Mouse (Mus musculus): Measurements from ENCODE around the gene Rack1.
"Not testable (repeated sequence)": the region's sequence is repeated elsewhere in the genome, so short reads cannot be mapped to it uniquely, and the experiment has no call there.

Rack1 gene

GRCm38 (mm10) chr11:48838879-48839680 lies 38.9 kb downstream of the Rack1 start:
- DNase-seq (ENCODE audit: low spot score in 2 of 2), result no peak

- no peak for DNase-seq (ENCODE audit: low spot score in 2 of 2)
These were observed 40.7 kb downstream of the Rack1 start for GRCm38 (mm10) chr11:48840805-48841204.

GRCm38 (mm10) chr11:48841213-48841612 lies 41.1 kb downstream of the Rack1 start:
- no peak for DNase-seq (ENCODE audit: low spot score in 2 of 2)

DNA sequence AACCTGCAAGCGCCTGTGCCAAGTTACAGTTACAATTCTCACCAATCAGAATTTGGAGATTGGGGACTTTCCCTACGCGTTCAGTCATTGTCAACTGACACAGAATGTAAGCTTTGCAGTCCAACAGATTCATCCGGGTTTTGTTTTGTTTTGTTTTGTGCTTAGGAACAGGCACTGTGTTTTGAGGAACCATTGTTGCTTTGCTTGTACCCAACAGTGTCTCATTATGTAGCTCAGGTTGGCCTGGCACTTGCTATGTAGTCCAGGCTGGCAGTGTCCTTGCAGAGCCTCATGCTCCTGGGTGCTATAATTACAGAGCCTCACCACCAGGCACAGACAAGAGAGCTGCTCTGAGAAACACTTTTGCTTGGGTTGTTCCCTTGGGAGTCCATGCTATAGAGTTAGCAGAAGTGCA lies 42.3 kb downstream of the Rack1 start:
- DNase-seq (ENCODE audit: low spot score in 2 of 2), result peak in 1 of 2 experiments; percentile 67

GRCm38 (mm10) chr11:48843202-48843601 lies 43.1 kb downstream of the Rack1 start:
- DNase-seq (ENCODE audit: low spot score in 2 of 2), result peak in 1 of 2 experiments; percentile 72

GRCm38 (mm10) chr11:48844309-48844708 lies 44.2 kb downstream of the Rack1 start:
- no peak for DNase-seq (ENCODE audit: low spot score in 2 of 2)

GRCm38 (mm10) chr11:48845244-48845815 lies 45.2 kb downstream of the Rack1 start:
- no peak for DNase-seq (ENCODE audit: low spot score in 2 of 2)

DNA sequence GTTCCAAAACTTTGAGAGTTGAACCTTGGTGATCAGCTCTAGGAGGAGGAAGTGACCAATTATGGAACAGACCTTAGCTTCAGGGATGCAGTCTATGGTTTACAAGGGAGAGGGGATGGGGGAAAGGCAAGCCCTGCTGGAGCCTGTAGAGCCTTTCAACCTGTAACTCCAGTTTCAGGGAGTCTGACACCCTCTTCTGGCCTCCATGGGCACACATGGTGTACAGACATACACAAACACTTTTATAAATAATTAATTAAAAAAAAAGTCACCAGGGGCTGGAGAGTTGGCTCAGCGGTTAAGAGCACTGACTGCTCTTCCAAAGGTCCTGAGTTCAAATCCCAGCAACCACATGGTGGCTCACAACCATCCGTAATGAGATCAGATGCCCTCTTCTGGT lies 46.2 kb downstream of the Rack1 start:
- DNase-seq (ENCODE audit: low spot score in 2 of 2), result not testable (repeated sequence)

- DNase-seq (ENCODE audit: low spot score in 2 of 2), result no peak
These were observed 46.7 kb downstream of the Rack1 start for GRCm38 (mm10) chr11:48846881-48847280.

DNA sequence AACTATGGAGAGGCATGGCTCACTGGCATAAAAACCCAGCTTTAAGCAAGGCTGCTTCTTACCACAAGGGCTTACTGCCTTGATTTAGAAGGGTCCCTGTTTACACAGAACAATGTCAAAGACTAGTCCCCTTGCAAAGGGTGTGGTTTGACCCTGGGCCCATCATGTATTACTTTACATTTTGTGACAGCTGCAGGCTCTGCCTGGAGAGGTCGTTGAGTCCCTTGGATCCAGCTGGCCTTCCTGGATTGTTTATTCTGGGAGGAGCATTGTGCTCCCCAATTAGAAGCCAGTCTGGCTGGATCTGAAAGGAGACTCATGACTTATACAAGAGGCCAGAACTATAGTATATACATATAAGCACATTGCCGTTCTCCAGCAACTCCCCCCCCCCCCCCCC lies 50.1 kb downstream of the Rack1 start:
- no peak for DNase-seq (ENCODE audit: low spot score in 2 of 2)

- no peak for DNase-seq (ENCODE audit: low spot score in 2 of 2)
These were observed 51.3 kb downstream of the Rack1 start for GRCm38 (mm10) chr11:48851270-48851995.

- no peak for DNase-seq (ENCODE audit: low spot score in 2 of 2)
These were observed 52.1 kb downstream of the Rack1 start for GRCm38 (mm10) chr11:48852190-48852589.

GRCm38 (mm10) chr11:48852624-48853473 lies 52.7 kb downstream of the Rack1 start:
- DNase-seq (ENCODE audit: low spot score in 2 of 2), result no peak

DNA sequence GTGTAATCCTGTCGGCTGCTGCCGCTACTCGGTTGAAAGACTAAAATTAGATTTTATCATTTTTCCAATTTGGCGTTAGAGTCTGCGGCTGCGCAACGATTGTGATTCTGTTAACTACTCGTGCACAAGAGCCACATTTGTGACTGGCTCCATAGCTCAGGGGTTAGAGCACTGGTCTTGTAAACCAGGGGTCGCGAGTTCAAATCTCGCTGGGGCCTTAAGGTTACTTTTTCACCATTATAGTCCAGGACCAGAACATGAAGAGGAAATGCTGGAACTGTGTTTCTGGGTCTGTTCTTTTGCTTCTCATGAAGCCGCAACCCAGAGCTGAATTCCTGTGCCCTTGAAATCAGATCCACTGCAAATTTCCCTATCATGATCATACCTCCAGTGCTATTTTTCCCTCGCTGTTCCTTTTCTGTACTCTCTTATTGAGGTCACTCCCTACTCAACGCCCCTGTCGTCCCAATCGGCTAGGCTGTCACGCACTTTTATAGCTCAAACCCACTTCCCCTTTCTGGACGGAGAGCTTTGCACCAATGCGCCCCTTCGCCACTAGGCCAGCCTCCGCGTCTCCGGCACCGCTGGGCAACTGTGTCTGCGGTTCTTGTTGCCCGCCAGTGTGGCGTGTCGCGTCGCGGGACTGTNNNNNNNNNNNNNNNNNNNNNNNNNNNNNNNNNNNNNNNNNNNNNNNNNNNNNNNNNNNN lies 53.5 kb downstream of the Rack1 start:
- peak; percentile 90 for DNase-seq (ENCODE audit: low spot score in 2 of 2)

All from natural killer cell, adult 2 months (primary cell).